24 mouse cellular contexts compared by ENCODE assay signal in the genomic region with DNA sequence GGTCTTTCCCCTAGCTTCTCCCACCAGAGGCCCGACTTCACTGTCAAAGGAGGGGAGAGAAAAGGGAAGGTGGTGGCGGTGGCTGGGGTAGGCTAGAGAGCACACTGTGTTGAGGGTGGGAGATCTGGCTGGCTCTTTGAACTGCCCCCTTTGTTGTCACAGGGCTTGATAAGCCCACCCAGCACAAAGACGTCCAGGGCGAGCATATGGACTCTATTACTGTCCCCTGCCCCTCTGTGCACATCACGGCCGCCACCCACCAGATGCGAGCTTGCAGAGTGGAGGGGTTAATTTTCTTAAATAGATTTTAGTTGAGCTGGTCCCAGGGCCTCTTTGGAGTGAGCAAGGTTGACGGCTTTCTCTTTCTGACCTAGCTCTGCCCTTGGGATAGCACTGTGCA.
"Had no signal": no experiment of that assay in that cellular context is flagged by ENCODE, and none has a peak within 500 bp of the region (broad histone marks: within the 10 kb centered on the region; RNA-seq: fewer than 3 reads in every experiment).

No protein-coding gene starts in this region.

- ATAC-seq: liver, embryonic 12.5 days; midbrain, embryonic 15.5 days had no signal

- H3K27ac ChIP-seq: kidney, postnatal 0 days; limb, embryonic 13.5 days; liver, embryonic 12.5 days; liver, embryonic 15.5 days; lung, embryonic 15.5 days; midbrain, embryonic 15.5 days; neural tube, embryonic 12.5 days; neural tube, embryonic 15.5 days; stomach, postnatal 0 days had no signal

- H3K9ac ChIP-seq: limb, embryonic 13.5 days; liver, embryonic 12.5 days; liver, embryonic 15.5 days; lung, embryonic 15.5 days; midbrain, embryonic 15.5 days; neural tube, embryonic 12.5 days; neural tube, embryonic 15.5 days had no signal

- H3K9me3 ChIP-seq: liver, embryonic 12.5 days; liver, embryonic 15.5 days; lung, embryonic 15.5 days; midbrain, embryonic 15.5 days; neural tube, embryonic 12.5 days; neural tube, embryonic 15.5 days had no signal

- DNase-seq: kidney, adult 2 months; kidney, postnatal 36 days; left cerebral cortex, postnatal 4 days; liver; lung, adult 18-20 months; lung, postnatal 10 days; lung, postnatal 36 days; right cerebral cortex, adult 18-20 months; right cerebral cortex, postnatal 14 days; right cerebral cortex, postnatal 4 days; thymus, adult 2 months; thymus, postnatal 14 days; thymus, postnatal 4 days had no signal

- H3K4me2 ChIP-seq: limb, embryonic 13.5 days; liver, embryonic 12.5 days; liver, embryonic 15.5 days; lung, embryonic 15.5 days; midbrain, embryonic 11.5 days; midbrain, embryonic 15.5 days; neural tube, embryonic 12.5 days; neural tube, embryonic 15.5 days had no signal

- H3K36me3 ChIP-seq: limb, embryonic 13.5 days; liver, embryonic 12.5 days; liver, embryonic 15.5 days; lung, embryonic 15.5 days; midbrain, embryonic 15.5 days; neural tube, embryonic 12.5 days; neural tube, embryonic 15.5 days had no signal

- H3K4me3 ChIP-seq: limb, embryonic 13.5 days; liver, embryonic 12.5 days; liver, embryonic 15.5 days; lung, embryonic 15.5 days; megakaryocyte, embryonic 14.5 days; midbrain, embryonic 15.5 days; neural tube, embryonic 12.5 days; neural tube, embryonic 15.5 days had no signal

- H3K27me3 ChIP-seq: lung, embryonic 15.5 days; midbrain, embryonic 15.5 days; neural tube, embryonic 12.5 days had no signal
